Mouse (Mus musculus) ES-CJ7 (cell line): ENCODE data around the gene Olfr1226.
"Not testable (repeated sequence)": the region's sequence is repeated elsewhere in the genome, so short reads cannot be mapped to it uniquely, and the experiment has no call there.

Source experiments
- DNase-seq: peaks from one replicate; pipeline ENCODE4 v3.0.0; 2011; ENCODE audit warnings: low read depth, low spot score

Gene Olfr1226

GRCm38 (mm10) chr2:89199948-89200347, at the start of gene Olfr1226:
Gene Olfr1226 (minus strand): TSS chr2:89200048.
- DNase-seq: no peak

- DNase-seq: no peak
Observed at GRCm38 (mm10) chr2:89196325-89196982, 3.4 kb downstream of the Olfr1226 start.

- no peak for DNase-seq
Observed at GRCm38 (mm10) chr2:89174569-89174968, 25.3 kb downstream of the Olfr1226 start, which contains the start of gene Olfr1225. Gene Olfr1225 (minus strand): TSS chr2:89174669.

GRCm38 (mm10) chr2:89164711-89165110, 35.1 kb downstream of the Olfr1226 start:
- not testable (repeated sequence) for DNase-seq

GRCm38 (mm10) chr2:89163991-89164390, 35.9 kb downstream of the Olfr1226 start, which contains the start of gene Olfr1224-ps1:
Gene Olfr1224-ps1 (minus strand): TSS chr2:89164091.
- DNase-seq: not testable (repeated sequence)

- DNase-seq: no peak
Observed at GRCm38 (mm10) chr2:89151460-89151859, 48.4 kb downstream of the Olfr1226 start, which contains the start of gene Olfr1223. Gene Olfr1223 (minus strand): TSS chr2:89151560.
